Mouse (Mus musculus) sigmoid colon, adult 10 weeks (tissue): ENCODE results near the gene Rabep1. TPM values are rescaled to one million over a fixed set of nuclear protein-coding genes. Genes with fewer than 3 reads are reported as not detected.

Experiments used
- polyA plus RNA-seq: library from polyadenylated mRNA; stranded (reverse); fragments of 350-450 nt; fragmentation: Illumina TruSeq; extraction: RNeasy Lipid Tissue Mini Kit (QIAGEN cat#74804); gene quantifications from one replicate; pipeline ENCODE4 v1.2.3, GENCODE M21; 2014; ENCODE audit warnings: low read depth, low replicate concordance

Gene Rabep1
- polyA plus RNA-seq: 39.1 TPM

DNA sequence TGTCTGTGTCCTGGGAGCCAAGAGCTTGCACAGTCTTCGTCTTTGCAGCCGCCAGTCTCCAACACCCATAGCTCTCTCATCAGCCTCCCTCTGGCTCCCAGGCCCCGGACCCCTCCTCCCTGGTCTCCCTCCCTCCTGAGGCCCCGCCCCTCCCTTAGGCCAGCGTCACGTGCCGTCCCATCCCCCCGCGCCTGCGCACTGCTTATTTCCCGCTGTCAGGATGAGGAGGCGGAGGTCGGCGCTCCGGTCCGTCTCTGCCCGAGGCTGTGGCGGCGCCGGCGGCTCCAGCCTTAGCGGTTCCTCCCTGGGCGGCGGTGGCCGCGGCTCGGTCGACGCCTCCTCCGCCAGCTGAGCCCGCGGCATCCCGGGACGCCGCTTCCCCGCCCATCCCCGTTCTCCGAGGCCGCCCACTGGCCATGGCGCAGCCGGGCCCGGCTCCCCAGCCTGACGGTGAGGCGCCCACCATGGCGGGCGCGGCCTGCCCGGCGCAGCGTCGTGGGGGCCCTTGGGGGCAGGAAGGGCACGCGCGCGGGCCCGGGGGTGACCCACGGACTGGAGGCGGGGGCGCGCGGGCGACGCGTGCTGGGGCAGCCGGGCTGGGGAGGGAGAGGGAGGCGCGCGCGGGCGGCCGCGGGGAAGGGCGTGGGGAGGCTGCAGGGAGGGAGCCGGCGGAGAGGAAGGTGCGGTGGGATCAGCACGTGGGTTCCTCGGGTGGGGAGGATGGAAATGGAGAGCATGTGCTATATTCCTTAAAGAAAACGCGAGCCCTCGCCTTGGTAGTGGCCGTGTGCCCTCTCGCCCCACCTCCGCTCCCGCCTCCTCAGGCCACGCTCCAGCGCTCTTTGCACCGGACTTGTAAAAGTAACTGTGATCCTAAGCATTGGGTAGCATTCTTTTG is at the start of gene Rabep1:
Gene Rabep1 (plus strand): TSS at position 220 of the 898 bp plus-strand sequence.

DNA sequence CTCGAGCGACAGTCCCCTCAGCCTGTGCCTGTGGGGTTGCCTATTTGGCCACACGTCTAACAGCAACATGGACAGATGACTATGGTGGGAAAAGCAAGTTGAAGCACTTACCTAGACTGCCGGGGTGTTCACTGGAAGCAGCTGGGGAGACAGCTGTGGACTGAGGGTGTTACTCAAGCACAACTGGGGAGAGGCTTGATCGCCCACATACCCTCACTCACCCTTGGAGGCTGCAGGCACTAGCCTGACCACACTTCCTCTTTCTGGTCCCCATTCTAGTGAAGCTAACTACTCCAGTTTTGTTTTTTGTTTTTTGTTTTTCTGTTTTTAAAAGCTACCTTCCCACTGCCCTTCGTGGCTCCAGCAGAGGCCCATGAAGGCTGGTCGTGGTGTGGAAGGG is 32.2 kb upstream of the Rabep1 start, which contains the start of gene Scimp:
Gene Scimp (minus strand): TSS at position 222 of the 400 bp plus-strand sequence.

DNA sequence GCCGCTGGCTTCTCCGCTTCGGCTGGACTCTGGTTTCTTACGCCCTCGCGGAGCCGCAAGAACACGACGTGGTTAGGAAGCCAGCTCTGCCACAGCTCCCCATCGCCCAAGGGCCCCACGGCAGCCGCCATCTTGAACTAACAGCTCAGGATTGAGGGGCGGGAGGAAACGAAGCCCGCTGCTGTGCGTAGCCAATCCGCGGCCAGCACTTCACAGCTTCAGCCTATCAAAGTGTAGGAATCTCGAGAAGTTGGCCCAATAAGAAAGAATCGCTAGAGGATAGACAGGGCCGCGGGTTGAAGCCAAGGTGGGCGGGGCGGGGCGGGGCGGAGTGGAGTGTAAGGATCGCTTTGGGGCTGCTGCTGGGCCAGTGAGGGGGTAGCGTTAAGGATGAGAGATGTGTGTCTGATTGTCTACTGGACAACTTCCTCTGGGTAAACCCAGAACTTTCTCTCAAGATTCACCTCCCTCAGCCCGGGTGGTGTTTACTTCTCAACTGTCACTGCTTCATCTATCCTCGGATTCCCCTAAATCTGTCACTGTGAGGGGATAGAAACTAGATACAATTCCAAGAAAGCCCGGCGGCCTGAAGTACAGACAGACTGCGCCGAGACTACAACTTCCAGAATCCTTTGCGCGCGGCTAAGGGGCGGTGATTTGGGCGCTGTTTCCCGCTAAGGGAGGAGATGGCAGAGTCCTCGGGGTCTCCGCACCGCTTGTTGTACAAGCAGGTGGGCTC is 125.4 kb downstream of the Rabep1 start, which contains the start of the genes Nup88 and Rpain:
Gene Nup88 (minus strand): TSS at position 153 of the 739 bp plus-strand sequence.
Gene Rpain (plus strand): TSS at position 393 of the 739 bp plus-strand sequence.

DNA sequence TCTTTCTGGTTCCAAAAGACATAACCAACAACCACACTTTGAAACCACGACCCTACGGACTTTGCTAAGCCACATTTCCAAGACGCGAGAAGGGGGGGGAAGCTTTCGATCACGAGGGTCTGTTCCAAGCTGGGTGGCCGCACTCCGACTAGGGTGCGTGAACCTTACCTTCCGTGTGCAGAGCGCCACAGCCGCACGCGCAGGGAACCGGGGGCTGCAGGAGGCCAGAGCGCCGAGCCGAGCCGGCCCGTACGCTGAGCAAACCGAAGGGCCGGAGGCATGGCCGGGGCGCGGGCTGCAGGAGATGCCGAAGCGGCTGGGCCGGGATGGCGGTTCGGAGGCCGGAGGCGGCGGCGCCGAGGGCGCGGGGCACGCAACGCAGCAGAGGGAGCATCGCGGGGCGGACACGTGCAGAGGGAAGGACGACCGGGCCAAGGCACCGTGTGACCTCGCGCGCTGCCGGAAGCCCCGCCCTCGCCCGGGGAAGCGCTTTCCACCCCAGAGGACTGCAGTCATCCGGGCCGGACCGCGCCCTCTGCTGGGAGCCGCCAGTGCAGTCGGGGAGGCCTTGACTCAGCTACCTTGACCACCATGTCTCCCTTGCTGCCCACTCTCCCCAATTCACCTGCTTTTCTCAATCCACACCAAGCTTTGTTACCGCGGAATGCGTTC is 138.1 kb downstream of the Rabep1 start, which contains the start of gene C1qbp:
Gene C1qbp (minus strand): TSS at position 470 of the 672 bp plus-strand sequence.

Other genes starting within 250 kb of the Rabep1 start
- not detected for gene 4930544D05Rik, start 228.9 kb upstream of the Rabep1 start, polyA plus RNA-seq
- gene Chrne, start 225.6 kb upstream of the Rabep1 start, polyA plus RNA-seq: not detected
- not detected for gene Gp1ba, start 205.7 kb upstream of the Rabep1 start, polyA plus RNA-seq
- gene Rnf167, start 197.5 kb upstream of the Rabep1 start, polyA plus RNA-seq: 43.3 TPM
- 26.7 TPM for gene Slc25a11, start 197.3 kb upstream of the Rabep1 start, polyA plus RNA-seq
- gene Pfn1, start 190.1 kb upstream of the Rabep1 start, polyA plus RNA-seq: 141 TPM
- 22.6 TPM for gene Eno3, start 187.6 kb upstream of the Rabep1 start, polyA plus RNA-seq
- 18.2 TPM for gene Spag7, start 175.4 kb upstream of the Rabep1 start, polyA plus RNA-seq
- 2.2 TPM for gene Camta2, start 156.7 kb upstream of the Rabep1 start, polyA plus RNA-seq
- 0.85 TPM for gene Inca1, start 144.6 kb upstream of the Rabep1 start, polyA plus RNA-seq
- 24.2 TPM for gene Kif1c, start 144.2 kb upstream of the Rabep1 start, polyA plus RNA-seq
- 3.8 TPM for gene Zfp3, start 80.6 kb upstream of the Rabep1 start, polyA plus RNA-seq
- gene Scimp, start 32.2 kb upstream of the Rabep1 start, polyA plus RNA-seq: 2.0 TPM
- 148 TPM for gene Nup88, start 125.2 kb downstream of the Rabep1 start, polyA plus RNA-seq
- gene Rpain, start 125.4 kb downstream of the Rabep1 start, polyA plus RNA-seq: 7.4 TPM
- 113 TPM for gene C1qbp, start 138.2 kb downstream of the Rabep1 start, polyA plus RNA-seq
- 13.9 TPM for gene Dhx33, start 159.7 kb downstream of the Rabep1 start, polyA plus RNA-seq
- gene Mis12, start 174.8 kb downstream of the Rabep1 start, polyA plus RNA-seq: 42.6 TPM
- 81.2 TPM for gene Derl2, start 175.1 kb downstream of the Rabep1 start, polyA plus RNA-seq
- gene 6330403K07Rik, start 188.7 kb downstream of the Rabep1 start, polyA plus RNA-seq: 4.3 TPM